Mouse (Mus musculus) 3T3-L1 (cell line): ENCODE measurements at regions not wholly inside any gene's neighbourhood (a gene's known extent, or its start where the extent isn't known, plus 50 kb on each side); places are given as distances from the start of the nearest gene placed in this dataset.
"Not testable (repeated sequence)": the region's sequence is repeated elsewhere in the genome, so short reads cannot be mapped to it uniquely, and the experiment has no call there.

ENCODE experiments used
- DNase-seq: peaks from one replicate; pipeline ENCODE4 v3.0.0-alpha.2; 2015; ENCODE audit warnings: low read depth, low spot score

DNA sequence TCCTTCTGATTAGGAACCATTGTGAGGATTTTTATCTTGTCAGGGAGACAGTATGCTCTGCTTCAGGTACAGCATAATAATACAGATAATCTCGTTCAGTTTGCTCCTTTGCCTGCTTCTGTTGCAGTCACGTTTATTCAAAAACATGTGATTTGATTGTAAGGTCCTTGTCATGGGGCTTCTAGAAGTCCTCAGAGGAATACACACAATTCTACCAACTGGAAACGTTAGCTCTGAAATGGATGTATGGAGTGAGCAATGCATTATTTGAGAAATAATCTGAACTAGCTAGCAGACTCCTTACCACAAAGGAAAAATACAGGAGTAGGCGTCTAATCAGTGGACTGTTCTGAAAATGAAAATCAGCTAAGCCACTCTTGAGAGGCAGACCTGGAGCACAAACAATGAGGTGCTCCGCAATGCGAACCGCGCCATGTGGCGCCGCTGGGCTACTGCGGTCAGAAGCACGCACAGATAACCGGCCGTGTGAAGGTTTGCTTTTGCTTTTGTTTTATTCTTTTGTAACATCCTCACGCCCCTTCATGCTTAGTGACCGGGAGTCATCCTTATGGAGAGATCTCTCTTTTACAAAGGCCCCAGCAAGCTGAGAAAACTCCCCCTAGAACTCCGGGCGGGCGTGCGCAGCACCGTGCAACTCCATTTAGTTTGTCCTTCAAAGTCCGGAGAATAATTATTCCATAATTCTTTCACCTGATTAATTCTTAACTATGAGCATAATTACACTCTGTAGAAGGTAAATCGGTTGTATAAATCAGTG lies 419.7 kb downstream of the Nova1 start:
- no peak for DNase-seq

- no peak for DNase-seq
Measured at GRCm38 (mm10) chr12:46395245-46395644, 423.5 kb downstream of the Nova1 start.

DNA sequence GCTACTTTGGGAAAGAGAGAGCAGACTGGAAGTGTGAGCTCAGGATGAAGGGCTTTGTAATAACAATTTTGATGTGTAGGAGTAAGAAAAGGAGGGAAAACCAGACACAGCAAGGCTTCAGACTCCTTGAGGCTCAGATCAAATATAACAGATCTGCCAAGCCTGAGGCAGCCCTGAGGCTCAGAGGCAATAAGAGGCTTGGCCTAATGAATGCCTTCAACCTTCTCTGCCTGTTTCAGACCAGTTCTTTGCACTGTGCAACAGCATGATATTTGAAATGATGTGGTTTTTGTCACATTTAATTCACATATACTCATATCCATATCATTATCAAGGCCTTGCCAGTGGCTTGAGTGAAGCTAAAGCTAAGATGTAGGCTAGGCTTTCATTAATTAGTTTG lies 425.0 kb downstream of the Nova1 start:
- no peak for DNase-seq

DNA sequence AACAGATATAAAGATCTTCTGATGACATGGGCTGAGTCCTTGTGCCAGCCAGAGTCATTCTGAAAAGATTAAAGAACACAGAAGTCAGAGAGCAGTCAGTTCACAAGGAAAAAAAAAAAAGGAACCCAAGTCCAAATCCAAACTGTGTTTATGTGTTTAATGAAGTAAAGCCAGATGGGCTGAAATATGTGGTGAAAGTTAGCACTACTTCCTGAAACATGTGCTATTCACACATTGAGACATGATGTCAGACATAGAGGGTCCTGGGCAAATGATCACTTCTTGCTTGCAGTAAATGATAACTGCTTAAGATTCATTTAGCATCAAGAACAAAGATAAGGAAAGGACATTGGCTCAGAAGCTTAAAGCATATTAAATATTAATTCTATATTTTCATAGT lies 439.8 kb downstream of the Nova1 start:
- DNase-seq: no peak

GRCm38 (mm10) chr12:46371747-46372146 lies 447.0 kb downstream of the Nova1 start:
- DNase-seq: no peak

- no peak for DNase-seq
Measured at GRCm38 (mm10) chr12:46333376-46333775, 485.4 kb downstream of the Nova1 start.

DNA sequence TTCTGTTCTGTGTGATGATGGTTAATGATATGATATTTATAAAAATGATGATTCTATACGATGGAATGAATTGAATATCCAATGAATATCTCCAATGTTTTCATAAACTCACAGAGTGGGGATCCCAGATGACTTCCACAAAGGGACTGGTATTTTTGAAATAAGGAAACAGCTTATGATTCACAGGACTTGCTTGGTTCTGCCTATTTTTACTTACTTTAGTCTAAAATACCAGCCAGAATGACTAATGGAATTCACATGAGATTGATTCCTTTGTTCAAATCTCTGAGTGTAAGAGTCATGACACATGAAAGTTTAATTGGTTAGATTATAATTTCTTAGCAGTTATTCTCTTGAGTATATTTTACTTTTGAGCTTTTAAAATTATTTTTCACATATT lies 490.9 kb downstream of the Nova1 start:
- DNase-seq: no peak

- DNase-seq: no peak
Measured at GRCm38 (mm10) chr12:46323276-46323675, 495.5 kb downstream of the Nova1 start.

DNA sequence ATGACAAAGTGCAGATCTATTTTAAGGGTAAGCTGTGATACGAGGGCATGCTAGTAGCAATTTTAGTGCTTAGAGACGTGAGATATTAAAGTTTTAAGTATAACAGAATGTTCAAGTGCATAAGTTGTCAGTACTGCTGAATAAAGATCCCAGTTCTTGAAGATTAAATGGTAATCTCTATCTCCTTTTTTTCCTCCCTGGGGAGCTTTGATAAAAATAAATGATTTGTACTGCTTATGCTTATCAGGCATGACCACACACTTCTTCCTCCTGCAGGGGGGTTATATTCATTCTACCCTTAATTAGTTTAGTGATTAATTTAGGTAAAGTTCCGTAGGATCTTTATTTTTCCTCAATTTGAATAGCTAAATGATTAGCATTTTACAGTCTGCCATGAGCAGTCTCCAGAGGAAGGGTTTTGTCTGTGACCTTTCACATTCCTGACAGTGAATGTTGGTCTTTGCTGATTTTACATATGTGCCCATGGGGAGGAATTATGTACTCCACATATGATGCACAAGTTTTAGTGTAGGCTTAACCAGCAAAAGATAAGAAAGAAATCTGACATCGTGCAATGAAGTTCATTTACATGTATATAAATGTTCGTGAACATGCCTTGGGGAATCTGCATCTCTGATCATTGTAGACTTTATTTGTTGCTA lies 515.5 kb downstream of the Nova1 start:
- no peak for DNase-seq

DNA sequence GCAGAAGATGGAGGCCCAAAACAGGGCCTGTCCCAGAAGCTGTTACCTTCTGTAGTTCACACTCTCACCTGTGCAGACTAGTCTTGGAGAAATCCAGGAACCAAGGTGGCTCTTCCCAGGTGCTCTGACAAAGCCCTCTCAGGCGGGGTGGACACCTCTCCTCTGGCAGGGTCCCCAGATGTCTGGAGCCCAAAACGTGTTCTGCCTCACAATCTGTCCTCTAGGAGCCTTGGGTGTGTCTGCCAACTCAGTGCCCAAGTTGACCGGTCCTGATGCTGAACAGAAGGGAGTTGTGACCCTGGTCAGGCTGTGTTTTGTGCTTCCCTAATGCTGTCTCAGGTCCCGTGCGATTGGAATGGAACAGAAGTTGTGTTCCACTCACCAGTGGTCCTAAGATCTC lies 519.8 kb downstream of the Nova1 start:
- no peak for DNase-seq

DNA sequence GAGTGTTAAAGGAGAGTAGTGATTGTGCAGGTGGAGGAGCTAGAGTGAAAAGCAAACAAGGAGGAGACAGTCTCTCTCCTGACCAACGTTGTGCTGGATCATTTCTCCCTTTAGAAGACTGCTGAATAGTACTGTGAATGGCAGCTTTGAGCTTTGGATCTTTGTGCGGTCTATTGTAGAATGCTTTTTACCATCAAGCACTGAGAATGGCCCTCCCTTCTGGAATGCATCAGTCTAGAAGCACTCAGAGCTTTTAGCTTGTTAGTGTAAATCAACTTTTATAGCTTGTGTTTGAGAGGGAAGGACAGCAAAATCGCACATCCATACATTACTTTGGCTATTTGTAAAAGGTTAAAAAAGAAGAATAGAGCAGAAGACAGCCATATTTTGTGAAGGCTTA lies 534.2 kb downstream of the Nova1 start:
- DNase-seq: no peak

DNA sequence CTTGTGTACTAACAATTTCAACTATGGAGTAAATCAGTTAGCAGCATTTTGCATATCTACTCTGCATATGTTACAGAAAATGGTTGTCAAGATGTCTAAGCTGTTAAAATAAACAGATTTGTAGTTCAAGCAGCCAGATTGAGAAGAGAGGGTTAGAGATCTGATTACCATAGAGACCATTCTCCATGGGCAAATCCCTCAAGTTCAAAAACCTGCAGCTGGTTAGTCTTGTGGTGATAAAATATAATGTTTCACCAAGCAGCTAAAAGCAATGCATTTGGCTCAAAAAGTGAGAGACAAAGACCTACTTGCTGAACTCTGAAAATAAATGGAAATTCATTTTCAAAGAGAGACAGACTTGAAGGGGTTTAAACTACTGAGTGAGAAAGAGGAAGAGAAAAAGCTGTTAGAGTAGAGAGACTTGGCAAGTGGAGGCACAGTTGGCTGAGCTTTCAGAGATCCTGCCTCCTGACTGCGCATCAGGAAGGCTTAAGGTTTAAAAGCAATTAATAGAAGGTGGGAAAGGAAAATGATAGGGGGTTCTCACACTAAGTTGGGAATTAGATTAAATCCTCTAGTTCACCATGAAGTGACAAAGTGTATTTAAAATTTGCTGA lies 570.2 kb downstream of the Nova1 start:
- no peak for DNase-seq

- DNase-seq: no peak
Measured at GRCm38 (mm10) chr12:46244925-46245324, 573.8 kb downstream of the Nova1 start.

GRCm38 (mm10) chr12:46232359-46232758 lies 586.4 kb downstream of the Nova1 start:
- no peak for DNase-seq

DNA sequence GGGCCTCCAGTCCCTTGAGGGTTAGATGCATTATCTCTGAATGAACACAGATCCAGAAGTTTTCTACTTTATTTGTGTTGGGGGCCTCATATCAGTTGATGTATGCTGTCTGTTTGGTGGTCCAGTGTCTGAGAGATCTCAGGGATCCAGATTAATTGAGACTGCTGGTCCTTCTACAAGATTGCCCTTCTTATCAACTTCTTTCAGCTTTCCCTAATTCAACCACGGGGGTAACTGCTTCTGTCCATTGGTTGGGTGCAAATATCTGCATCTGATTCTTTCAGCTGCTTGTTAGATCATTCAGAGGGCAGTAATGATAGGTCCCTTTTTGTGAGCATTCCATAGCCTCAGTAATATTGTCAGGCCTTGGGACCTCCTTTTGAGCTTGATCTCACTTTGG lies 603.4 kb downstream of the Nova1 start:
- not testable (repeated sequence) for DNase-seq

- DNase-seq: no peak
Measured at GRCm38 (mm10) chr12:46199076-46199475, 619.7 kb downstream of the Nova1 start.

DNA sequence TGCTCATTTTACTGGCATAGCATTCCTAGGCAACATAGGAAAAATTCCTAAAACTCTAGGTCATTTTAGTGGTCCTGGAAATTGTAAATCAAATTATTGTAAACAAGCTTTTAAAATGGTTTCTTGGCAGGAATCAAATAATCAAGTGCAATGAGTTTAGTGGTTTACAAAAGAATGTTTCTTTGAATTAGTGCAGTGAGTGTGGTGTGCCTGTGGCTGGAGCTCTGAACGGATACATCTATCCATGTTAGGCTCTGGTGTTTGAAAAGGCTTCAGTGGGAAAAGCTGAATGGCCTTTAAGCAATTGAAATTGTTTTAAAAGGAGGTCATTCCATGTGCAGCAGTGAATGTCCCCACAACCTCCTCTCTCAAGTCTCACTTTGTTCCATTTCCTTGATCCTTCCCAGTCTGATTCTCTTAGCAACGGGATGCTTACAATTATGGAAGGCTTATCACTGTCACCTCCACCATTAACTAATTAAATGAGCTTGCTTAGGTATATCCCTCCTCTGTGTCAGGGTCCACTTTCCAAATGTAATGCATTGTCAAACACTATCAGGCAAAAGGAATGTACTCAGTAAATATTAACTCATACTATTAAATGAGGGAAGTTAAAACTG lies 621.1 kb downstream of the Nova1 start:
- DNase-seq: no peak

DNA sequence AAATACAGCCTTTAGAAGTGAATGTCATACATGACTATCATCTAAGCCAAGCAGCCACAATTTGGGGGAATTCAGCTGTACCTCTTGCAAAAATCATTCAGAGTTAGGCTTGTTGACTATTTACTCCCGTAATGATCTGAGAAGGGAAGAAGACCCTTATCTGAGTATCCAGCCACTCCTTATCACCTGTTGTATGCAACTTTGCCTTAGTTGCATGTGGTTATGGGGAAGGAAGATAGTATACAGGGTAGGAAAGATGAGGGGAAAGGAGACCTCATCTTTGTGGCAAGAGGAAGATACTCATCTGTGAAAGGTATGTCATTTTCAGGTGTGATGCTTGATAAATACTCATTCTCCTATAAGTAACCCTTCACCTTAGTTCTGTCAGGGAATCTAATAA lies 624.6 kb downstream of the Nova1 start:
- no peak for DNase-seq
